Mouse (Mus musculus): ENCODE measurements at regions not wholly inside any gene's neighbourhood (a gene's known extent, or its start where the extent isn't known, plus 50 kb on each side); places are given as distances from the start of the nearest gene placed in this dataset.

- no peak for ATAC-seq
Measured at GRCm38 (mm10) chr17:80827361-80827760, 99.1 kb upstream of the Map4k3 start.

- ATAC-seq = no peak
Measured at GRCm38 (mm10) chr17:80825971-80826730, 97.9 kb upstream of the Map4k3 start.

GRCm38 (mm10) chr17:80825518-80825901 is 97.2 kb upstream of the Map4k3 start:
- no peak for ATAC-seq

- ATAC-seq = no peak
Measured at GRCm38 (mm10) chr17:80824826-80825517, 96.7 kb upstream of the Map4k3 start.

- ATAC-seq = no peak
Measured at GRCm38 (mm10) chr17:80824261-80824660, 96.0 kb upstream of the Map4k3 start.

GRCm38 (mm10) chr17:80820888-80821287 is 92.6 kb upstream of the Map4k3 start:
- no peak for ATAC-seq

GRCm38 (mm10) chr17:80818477-80819028 is 90.3 kb upstream of the Map4k3 start:
- ATAC-seq = no peak

- ATAC-seq = no peak
Measured at GRCm38 (mm10) chr17:80815747-80816146, 87.5 kb upstream of the Map4k3 start.

- ATAC-seq = no peak
Measured at GRCm38 (mm10) chr17:80813194-80813593, 84.9 kb upstream of the Map4k3 start.

GRCm38 (mm10) chr17:80809275-80809674 is 81.0 kb upstream of the Map4k3 start:
- peak; percentile 82 for ATAC-seq

- ATAC-seq = no peak
Measured at GRCm38 (mm10) chr17:80808069-80808468, 79.8 kb upstream of the Map4k3 start.

- ATAC-seq = no peak
Measured at GRCm38 (mm10) chr17:80803361-80803915, 75.2 kb upstream of the Map4k3 start.

GRCm38 (mm10) chr17:80802622-80803021 is 74.3 kb upstream of the Map4k3 start:
- no peak for ATAC-seq

GRCm38 (mm10) chr17:80801991-80802390 is 73.7 kb upstream of the Map4k3 start:
- no peak for ATAC-seq

GRCm38 (mm10) chr17:80801451-80801983 is 73.2 kb upstream of the Map4k3 start:
- peak; percentile 63 for ATAC-seq

GRCm38 (mm10) chr17:80800877-80801276 is 72.6 kb upstream of the Map4k3 start:
- no peak for ATAC-seq

GRCm38 (mm10) chr17:80800454-80800853 is 72.2 kb upstream of the Map4k3 start:
- ATAC-seq = no peak

GRCm38 (mm10) chr17:80799061-80799460 is 70.8 kb upstream of the Map4k3 start:
- ATAC-seq = no peak

GRCm38 (mm10) chr17:80798281-80798980 is 70.1 kb upstream of the Map4k3 start:
- ATAC-seq = no peak

- no peak for ATAC-seq
Measured at GRCm38 (mm10) chr17:80796790-80797189, 68.5 kb upstream of the Map4k3 start.

- no peak for ATAC-seq
Measured at GRCm38 (mm10) chr17:80796386-80796785, 68.1 kb upstream of the Map4k3 start.

GRCm38 (mm10) chr17:80795453-80796105 is 67.3 kb upstream of the Map4k3 start:
- no peak for ATAC-seq
